Mouse (Mus musculus): ENCODE results near the gene Fcgr1. TPM values are rescaled to one million over a fixed set of nuclear protein-coding genes. Genes with fewer than 3 reads are reported as not detected.

Gene Fcgr1
- total RNA-seq (2023) = 0.38 TPM

DNA sequence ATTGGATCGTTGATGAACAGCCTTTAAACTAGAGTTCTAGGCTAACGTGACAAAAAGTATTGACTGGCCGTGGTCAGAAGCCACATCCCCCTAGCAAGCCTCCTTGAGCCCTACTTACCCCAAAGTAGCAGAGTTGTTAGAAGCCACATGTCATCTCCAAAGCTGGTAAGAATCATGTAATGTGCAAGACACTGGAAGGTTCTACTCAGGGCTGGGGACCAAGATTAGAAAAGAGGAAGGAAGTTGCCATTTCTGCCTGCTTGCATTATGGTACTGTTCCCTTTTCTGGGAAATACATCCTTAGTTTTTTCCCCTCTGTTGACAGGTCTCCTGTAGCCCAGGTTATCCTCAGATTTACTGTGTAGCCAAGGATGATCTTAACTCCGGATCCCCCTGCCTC, at the start of gene Fcgr1:
Gene Fcgr1 (minus strand): TSS at position 183 of the 400 bp plus-strand sequence.

DNA sequence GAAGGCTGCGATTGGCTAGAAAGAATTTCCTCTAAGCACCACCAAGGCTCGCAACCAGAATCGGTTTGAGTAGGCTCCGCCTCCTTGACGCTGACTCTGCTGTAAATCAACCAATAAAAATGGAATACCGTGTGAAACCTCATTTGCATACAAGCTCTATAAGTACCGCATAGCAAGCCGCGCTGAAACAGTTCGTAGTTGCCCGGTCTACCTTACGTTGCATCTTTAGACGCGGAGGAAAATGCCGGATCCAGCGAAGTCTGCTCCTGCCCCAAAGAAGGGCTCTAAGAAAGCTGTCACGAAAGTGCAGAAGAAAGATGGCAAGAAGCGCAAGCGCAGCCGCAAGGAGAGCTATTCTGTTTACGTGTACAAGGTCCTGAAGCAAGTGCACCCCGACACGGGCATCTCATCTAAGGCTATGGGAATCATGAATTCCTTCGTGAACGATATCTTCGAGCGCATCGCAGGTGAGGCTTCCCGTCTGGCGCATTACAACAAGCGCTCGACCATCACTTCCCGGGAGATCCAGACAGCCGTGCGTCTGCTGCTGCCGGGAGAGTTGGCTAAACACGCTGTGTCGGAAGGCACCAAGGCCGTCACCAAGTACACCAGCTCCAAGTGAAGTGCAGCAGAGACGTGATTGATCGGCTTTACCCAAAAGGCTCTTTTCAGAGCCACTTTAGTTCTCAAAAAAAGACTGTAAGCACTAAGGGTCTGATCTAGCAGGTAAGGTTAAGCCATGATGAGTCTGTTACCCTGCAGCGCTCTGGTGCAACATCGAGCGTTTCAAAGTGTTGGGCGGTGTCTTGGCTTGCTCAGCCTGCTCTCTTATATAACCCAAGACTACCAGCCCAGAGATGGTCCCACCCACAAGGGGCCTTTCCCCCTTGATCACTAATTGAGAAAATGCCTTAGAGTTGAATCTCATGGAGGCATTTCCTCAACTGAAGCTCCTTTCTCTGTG, 24.0 kb downstream of the Fcgr1 start, which contains the start of gene Hist2h2bb:
Gene Hist2h2bb (plus strand): TSS at position 242 of the 964 bp plus-strand sequence.

DNA sequence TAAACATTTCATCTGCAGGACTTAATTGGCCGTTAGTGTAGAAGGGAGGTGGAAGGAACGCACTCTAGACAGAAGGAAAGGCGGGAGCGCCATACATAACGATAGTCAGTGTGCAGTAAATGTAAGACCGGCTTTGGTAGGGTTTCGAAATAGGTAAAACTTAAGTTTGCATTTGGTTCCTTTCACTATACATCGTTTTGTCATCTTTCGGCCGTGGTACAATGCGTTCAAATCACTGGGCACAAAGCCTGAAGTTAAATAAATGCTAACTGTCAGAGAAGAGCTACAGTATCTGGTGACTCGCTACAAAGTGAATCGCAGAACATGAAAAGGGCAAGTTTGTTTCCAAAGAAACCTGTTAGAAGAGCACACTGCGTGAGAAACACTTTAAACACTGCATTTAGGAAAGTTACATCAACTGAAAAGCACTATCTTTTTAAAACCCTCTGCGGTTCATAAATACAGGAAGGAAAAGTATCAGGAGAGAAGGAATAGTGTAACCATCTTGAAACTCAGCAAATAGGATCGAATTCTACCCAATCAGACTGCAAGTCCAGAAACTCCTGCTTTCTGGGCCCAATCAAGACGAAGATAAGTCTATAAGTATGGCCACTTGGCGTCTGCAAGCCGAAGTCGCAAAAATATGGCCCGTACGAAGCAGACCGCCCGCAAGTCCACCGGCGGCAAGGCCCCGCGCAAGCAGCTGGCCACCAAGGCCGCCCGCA, 25.6 kb downstream of the Fcgr1 start, which contains the start of gene Hist2h3b:
Gene Hist2h3b (plus strand): TSS at position 604 of the 725 bp plus-strand sequence.

DNA sequence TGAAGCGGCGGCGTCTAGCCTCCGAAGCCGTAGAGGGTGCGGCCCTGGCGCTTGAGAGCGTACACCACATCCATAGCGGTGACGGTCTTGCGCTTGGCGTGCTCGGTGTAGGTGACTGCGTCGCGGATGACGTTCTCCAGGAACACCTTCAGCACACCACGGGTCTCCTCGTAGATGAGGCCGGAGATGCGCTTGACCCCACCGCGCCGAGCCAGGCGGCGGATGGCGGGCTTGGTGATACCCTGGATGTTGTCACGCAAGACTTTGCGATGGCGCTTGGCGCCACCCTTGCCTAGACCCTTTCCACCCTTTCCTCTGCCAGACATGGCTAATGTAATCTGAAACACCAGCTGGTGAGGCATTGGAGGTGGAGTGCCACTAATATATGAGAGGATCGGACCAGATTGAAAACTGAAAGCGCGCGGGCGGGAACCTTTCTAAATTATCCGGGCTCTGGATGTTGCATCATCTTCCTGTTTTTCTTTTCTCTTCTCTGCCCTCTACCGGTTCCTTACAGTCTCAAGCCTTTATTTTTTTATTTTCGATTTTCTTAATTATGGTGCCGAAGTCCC, 30.7 kb downstream of the Fcgr1 start, which contains the start of gene Hist2h4:
Gene Hist2h4 (minus strand): TSS at position 333 of the 572 bp plus-strand sequence.

DNA sequence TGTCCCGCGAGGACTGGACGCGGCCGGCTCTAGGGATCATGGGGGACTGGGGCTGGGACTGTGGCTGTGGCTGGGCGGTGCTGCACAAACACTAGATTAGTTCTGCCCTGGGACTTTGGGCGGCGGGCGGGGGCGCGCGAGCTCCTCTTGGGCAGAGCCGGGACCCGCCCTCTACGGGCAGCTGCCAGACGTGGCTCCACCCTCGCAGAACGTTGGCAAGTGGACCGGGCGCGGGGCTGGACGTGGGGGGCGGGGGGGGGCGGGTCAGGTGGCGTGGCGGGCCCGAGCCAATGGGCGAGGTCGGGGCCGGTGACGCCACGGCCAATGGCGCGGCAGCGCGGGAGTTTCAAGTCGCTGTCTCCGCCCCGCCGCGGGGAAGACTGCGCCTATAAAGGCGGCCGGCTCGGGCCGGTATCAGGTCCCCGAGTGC, 47.3 kb downstream of the Fcgr1 start, which contains the start of gene Hist2h3c1:
Gene Hist2h3c1 (plus strand): TSS at position 259 of the 430 bp plus-strand sequence.

DNA sequence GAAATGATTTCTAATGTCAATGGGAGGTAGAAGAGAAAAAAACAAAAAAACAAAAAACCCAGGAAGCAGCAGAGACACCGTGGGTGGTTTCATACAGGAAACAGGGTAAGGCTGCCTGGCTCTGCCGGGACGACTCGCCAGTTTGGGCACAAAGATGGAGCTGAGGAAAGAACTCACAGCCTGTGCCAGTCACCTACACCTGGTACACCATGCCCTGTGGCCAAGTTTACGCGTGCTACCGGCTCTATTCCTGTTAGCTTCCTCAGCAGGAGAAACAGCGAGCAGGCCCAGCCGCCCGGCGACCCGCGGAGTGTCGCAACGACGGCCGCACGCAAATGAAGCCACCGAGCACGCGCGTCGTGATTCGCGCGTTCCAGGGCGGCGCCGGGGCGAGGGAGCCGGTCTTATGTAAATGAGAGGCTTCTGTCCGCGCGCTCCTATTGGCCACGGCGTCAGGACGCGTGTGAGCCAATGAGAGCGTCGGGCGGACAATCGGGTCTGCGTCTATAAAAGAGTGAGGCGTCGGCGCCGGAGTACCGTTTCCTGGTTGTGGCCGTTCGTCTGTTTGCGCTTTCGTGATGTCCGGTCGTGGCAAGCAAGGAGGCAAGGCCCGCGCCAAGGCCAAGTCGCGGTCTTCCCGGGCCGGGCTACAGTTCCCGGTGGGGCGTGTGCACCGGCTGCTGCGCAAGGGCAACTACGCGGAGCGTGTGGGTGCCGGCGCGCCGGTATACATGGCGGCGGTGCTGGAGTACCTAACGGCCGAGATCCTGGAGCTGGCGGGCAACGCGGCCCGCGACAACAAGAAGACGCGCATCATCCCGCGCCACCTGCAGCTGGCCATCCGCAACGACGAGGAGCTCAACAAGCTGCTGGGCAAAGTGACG, 48.5 kb downstream of the Fcgr1 start, which contains the start of gene Hist2h2aa1:
Gene Hist2h2aa1 (plus strand): TSS at position 495 of the 884 bp plus-strand sequence.

DNA sequence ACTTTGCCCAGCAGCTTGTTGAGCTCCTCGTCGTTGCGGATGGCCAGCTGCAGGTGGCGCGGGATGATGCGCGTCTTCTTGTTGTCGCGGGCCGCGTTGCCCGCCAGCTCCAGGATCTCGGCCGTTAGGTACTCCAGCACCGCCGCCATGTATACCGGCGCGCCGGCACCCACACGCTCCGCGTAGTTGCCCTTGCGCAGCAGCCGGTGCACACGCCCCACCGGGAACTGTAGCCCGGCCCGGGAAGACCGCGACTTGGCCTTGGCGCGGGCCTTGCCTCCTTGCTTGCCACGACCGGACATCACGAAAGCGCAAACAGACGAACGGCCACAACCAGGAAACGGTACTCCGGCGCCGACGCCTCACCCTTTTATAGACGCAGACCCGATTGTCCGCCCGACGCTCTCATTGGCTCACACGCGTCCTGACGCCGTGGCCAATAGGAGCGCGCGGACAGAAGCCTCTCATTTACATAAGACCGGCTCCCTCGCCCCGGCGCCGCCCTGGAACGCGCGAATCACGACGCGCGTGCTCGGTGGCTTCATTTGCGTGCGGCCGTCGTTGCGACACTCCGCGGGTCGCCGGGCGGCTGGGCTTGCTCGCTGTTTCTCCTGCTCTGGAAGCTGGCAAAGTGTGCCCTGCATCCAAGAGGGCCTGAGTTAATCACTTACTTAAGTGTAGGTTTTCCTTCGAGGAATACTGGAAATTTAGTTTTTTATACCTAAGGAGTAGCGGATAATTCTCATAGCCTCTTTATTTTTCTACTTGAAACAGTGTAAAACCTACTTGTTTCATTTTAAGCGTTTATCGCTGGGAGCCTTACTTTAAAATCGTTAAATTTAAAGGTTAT, 53.6 kb downstream of the Fcgr1 start, which contains the start of gene Hist2h2aa2:
Gene Hist2h2aa2 (minus strand): TSS at position 328 of the 850 bp plus-strand sequence.

DNA sequence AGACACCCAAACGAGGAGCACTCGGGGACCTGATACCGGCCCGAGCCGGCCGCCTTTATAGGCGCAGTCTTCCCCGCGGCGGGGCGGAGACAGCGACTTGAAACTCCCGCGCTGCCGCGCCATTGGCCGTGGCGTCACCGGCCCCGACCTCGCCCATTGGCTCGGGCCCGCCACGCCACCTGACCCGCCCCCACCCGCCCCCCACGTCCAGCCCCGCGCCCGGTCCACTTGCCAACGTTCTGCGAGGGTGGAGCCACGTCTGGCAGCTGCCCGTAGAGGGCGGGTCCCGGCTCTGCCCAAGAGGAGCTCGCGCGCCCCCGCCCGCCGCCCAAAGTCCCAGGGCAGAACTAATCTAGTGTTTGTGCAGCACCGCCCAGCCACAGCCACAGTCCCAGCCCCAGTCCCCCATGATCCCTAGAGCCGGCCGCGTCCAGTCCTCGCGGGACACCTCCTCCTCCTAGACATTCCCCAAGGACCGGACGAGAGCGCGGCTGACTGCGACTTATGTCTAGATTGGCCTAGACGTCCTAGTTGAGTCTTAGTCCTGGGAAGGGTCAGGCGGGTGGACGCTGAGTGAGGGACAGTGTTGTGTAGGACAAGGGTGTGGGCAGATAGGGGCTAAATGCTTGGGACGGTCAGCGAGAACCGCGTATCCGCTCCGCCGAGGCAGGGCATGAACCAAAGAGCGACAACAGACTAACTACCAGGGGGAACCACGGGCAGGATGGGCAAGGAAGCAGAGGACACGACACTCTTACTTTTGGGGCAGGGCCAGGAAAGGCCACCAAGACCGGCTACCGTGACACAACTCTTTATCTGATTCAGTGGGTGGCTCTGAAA, 54.6 kb downstream of the Fcgr1 start, which contains the start of gene Hist2h3c2:
Gene Hist2h3c2 (minus strand): TSS at position 174 of the 840 bp plus-strand sequence.

Other genes with a start within 250 kb of the Fcgr1 start
- gene Vps45, start 235.5 kb downstream of the Fcgr1 start, total RNA-seq (2023) = 8.5 TPM
- 19.3 TPM for gene Otud7b, start 189.4 kb downstream of the Fcgr1 start, total RNA-seq (2023)
- 1.2 TPM for gene Mtmr11, start 132.0 kb downstream of the Fcgr1 start, total RNA-seq (2023)
- 76.3 TPM for gene Sf3b4, start 121.6 kb downstream of the Fcgr1 start, total RNA-seq (2023)
- 2.8 TPM for gene Sv2a, start 112.8 kb downstream of the Fcgr1 start, total RNA-seq (2023)
- 10.7 TPM for gene Bola1, start 74.3 kb downstream of the Fcgr1 start, total RNA-seq (2023)
- gene Hist2h2ab, start 74.1 kb downstream of the Fcgr1 start, total RNA-seq (2023) = 2.6 TPM
- gene Hist2h2ac, start 73.1 kb downstream of the Fcgr1 start, total RNA-seq (2023) = 40.6 TPM
- 4.1 TPM for gene Hist2h2be, start 72.8 kb downstream of the Fcgr1 start, total RNA-seq (2023)
- gene Hist2h3c2, start 54.8 kb downstream of the Fcgr1 start, total RNA-seq (2023) = 5.0 TPM
- gene Hist2h2aa2, start 53.7 kb downstream of the Fcgr1 start, total RNA-seq (2023) = 344 TPM
- 4.9 TPM for gene Hist2h2aa1, start 48.5 kb downstream of the Fcgr1 start, total RNA-seq (2023)
- not detected for gene Hist2h3c1, start 47.3 kb downstream of the Fcgr1 start, total RNA-seq (2023)
- gene Hist2h4, start 30.7 kb downstream of the Fcgr1 start, total RNA-seq (2023) = 40.4 TPM
- gene Hist2h3b, start 25.3 kb downstream of the Fcgr1 start, total RNA-seq (2023) = 102 TPM
- 149 TPM for gene Hist2h2bb, start 24.2 kb downstream of the Fcgr1 start, total RNA-seq (2023)
- gene BC107364, start 158.3 kb upstream of the Fcgr1 start, total RNA-seq (2023) = not detected
- not detected for gene Hfe2, start 231.2 kb upstream of the Fcgr1 start, total RNA-seq (2023)